Mouse (Mus musculus) left cerebral cortex, adult 11 months (tissue): ENCODE measurements around the gene Mad1l1.

Experiments
- DNase-seq: peaks from one replicate; pipeline ENCODE4 v3.0.0; 2022; ENCODE audit warnings: low spot score

The Mad1l1 gene

DNA sequence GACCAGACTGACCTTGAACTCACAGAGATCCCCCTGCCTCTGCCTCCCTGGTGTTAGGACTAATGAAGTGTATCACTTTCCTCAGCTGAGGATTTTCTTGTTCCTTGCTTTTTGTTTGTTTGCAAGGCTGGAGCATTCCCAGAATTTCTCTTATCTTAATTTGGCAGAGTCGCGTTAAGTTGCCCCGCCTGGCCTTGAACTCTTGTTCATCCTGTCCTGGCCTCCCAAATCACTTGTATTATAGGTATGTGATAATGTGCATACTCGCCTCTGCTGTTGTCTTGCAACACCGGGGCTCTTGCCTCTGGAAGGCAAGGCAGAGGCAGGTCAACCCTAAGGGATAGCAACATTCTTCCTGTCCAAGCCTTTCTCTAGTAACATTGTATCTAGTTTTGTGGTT lies 2.7 kb upstream of the Mad1l1 start:
- DNase-seq = no peak

DNA sequence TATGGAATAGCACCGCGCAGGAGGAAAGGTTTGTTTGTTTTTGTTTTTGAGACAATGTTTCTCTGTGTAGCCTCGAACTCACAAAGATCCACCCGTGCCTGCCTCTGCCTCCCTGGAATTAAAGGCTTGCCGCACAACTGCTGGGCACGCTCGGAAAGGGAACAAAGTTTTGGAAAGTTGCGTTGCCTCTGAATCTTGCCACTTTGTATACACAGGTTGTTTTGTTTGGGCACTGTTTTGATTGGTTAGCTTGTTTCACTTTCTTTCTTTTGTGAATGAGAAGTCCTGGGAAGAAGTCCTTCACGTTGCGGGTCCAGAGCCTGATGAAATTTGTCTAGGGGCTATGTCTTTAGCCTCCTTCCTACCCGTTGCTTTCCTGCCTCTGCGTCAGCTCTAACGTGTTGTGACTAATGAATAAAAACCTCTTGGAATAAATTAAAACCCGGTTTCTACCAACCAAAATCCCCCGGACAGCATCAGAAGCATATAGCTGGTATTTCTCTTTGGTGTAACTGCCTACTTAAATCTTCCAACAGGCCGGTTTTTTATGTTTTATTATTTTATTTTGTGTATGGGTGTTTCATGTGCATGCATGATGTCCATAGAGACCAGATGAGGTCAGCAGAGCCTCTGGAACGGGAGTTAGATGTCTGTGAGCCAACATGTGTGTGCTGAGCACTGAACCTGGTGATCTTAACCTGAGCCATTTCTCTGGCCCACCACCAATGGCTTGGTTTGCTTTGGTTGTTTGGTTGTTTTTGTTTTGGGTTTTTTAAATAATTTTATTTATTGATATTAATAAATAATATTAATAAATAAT lies 614 bp upstream of the Mad1l1 start:
- DNase-seq = no peak

DNA sequence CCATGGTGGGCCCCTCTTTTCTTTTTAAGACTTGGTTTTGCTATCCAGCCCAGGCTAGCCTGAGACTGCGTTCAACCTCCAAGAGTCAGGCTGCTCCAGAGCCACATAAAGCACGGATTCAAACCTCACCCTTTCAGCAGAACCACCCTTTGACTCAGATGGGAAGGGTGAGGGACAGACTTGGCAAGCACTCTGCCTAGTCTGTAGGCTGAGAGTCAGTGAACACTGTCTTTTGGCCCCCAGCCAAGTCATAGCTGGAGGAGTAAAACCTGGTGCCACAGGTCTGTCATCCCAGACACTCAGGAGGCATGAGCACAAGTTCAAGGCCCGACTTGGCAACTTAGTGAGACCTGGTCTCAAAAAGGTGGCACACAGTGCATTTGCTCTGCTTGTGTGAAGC lies 4.6 kb downstream of the Mad1l1 start:
- DNase-seq = no peak

DNA sequence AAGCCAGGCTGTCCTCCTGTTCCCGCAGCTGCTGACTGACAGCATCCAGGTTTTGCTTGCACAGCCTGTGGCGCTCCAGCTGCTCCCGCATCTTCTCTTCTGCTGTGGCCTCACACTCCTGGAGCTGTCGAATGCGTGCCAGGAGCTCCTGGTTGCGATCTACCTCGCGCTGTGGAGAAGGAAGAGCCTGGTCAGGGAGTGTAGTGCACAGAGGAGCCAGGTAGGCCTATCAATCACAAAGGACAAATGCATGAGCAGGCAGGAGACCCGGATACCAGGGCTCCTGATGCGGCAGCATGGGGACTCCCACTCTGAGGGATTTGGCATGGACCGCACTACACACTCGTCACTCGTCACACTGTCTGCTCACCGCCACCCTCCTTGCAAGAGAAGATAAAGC lies 13.8 kb downstream of the Mad1l1 start:
- no peak for DNase-seq

DNA sequence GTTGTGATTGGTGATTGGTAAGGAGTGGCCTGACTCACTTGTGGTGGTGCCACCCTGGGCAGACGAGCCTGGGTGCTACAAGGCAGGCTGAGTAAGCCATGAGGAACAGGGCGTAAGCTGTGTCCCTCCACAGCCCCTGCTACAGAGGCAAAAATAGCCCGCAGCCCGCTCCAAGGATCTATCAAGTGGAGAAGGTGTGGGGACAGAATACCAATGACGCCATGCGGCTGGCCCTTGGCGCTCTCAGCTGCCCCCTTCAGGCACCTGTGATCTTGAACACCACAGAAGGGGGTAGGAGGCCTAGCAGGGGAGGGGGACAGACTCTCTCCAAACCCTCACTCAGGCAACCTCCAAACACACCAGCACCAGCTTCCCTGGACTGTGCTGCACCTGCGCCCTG lies 15.3 kb downstream of the Mad1l1 start:
- DNase-seq = no peak

DNA sequence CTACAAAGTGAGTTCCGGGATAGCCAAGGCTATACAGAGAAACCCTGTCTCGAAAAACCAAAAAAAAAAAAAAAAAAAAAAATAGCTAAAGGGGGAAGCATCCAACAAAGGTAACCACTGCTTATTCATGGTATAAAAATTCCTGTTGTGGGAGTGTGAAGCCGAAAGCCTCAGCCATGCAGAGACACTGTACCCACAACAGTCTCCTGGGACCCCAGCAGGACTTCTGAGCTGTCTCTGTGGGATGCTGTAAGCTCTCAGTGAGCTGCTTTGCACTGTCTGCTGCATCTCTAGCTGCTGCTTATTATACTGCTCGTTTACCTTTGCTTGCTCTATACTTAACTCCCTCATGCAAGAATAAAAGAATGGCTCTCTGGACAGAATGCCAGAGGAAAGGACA lies 23.1 kb downstream of the Mad1l1 start:
- DNase-seq = no peak

DNA sequence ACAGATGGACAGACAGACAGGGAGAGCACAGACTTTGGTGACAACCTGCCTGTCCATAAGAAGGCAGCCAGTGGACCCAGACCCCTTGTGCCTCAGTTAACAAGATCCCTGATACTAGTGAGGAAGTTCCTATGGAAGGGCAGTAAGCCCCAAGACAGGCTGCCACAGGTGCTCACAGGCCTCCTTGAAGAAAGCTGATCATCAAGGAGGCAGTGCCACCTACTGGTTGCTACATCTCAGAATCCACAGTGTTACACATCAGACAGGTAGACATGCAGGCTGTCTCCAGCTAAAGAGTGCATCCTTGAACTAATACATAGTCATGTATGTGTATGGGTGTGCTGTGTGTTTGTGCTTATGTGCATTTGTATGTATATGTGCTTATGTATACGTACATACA lies 29.2 kb downstream of the Mad1l1 start:
- peak; percentile 61 for DNase-seq

DNA sequence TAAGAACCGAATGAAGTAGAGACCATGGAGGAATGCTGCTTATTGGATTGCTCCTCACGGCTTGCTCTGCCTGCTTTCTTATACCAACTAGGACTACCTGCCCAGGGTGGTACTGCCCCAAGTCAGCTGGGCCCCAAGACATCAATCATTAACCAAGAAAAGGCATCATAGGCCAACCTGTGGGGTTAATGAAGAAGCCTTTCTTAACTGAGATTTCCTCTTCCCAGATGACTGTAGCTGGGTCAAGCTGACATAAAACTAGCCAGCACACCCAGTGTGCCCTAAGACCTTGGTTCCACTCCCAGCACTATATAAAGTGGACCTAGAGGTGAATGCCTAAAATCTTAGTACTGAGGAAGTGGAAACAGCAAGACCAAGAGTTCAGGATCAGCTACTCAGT lies 32.2 kb downstream of the Mad1l1 start:
- no peak for DNase-seq

DNA sequence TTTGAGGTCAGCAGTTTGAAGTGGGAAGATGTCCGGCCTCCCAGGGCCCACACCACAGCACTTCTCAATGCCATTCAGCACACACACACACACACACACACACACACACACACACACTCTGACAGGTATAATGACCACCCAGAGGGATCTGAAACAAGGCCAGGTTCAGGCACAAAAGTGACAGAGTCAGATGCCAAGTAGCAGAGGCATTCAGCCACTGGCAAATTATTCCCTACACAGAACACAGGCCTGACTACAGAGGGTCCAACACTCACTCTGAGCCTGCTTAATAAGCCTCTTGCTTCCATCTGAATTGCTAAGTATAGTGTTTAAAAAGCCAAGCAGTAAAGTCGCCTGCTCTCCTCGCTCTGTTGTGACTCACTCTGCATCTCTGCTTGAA lies 33.1 kb downstream of the Mad1l1 start:
- DNase-seq = no peak

DNA sequence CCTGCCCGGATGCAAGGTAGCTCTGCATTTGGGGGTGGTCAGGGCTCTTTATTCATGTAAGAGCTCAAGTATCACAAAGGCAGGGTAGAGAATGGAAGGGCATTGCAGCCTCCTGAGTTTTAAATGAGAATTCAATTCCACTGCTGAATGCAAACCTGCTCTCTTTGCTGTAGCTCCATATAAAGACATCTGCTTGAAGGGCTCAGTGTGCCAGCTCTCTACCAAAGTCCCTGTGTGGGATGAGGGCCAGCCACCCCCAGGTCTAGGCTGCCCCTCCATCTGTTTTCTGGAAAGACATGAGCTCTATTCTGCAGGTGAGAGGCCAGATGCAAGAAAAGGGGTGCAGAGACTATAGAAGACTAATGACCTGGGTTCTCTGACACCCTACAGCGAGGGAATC lies 36.6 kb downstream of the Mad1l1 start:
- no peak for DNase-seq

DNA sequence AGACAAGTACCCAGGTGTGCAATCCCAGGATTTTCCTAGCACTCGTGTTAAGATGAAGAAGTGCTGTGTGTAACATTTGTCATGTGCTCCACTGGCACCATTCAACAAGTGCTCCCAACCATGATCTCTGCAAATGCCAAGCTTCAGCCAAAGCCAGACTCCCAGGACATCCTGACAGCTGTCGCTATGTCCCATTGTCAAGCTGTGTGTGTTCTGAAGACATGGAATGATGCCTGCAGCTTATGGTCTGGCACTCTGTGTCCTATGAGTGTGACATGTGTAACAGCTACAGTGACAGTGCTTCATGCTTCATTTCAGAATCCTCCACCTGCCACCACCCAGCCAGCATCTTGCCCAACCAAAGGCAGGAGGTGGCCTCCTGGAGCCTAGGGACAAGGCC lies 37.3 kb downstream of the Mad1l1 start:
- DNase-seq = no peak

DNA sequence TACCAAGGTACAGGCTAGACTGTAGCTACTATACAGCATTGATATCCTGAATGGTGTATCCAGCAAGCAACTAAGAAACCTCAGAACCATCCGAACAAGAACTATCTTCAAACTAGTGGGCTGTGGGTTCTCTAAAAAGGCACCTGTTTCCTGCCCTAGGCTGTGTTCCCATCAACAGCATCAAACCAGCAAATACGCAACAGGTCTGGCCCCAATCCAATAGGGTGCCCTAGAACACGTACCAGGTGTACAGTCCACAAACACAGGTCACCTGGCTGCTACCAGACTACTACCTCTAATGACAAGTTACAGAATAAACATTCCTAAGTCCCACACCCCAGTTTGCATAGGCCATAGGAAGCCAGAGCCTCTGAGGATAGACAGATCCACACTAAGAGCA lies 38.5 kb downstream of the Mad1l1 start:
- no peak for DNase-seq

DNA sequence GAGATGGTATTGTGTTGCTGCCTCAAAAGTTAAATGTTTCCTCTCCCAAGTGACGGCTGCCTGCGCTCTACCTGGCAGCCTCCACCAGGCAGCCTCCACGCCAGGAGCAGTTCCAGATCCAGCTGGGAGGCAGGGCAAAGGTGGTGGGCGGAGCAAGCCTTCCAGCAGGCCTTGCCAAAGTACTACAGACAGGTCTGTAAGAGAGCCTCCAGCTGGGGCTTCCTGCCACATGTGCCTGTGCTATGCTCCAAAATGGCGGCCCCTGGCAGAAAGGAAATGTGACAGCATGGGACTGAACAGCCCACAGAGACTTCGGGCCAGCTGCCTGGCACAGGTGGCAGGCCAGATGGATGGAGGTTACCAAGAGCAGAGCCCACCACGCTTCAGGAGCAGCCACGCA lies 39.0 kb downstream of the Mad1l1 start:
- no peak for DNase-seq

DNA sequence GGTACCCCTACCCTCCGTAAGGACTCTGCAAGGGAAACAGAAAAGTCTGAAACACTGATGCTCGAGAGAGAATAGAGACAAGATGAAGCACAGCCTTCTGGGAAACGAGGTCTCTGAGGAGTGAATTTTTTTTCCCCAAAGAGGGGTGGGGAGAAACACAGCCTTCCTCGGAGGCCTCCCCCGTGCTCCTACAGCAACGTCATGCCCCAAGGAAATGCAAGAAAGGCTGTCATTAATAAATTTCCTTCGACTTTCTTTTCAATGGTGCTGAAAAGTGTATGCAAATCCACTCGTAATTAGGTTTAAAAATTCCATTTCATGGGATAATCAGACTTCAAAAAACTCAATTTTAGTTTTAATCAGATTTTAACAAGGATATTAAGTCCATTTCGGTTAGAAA lies 41.1 kb downstream of the Mad1l1 start:
- no peak for DNase-seq

DNA sequence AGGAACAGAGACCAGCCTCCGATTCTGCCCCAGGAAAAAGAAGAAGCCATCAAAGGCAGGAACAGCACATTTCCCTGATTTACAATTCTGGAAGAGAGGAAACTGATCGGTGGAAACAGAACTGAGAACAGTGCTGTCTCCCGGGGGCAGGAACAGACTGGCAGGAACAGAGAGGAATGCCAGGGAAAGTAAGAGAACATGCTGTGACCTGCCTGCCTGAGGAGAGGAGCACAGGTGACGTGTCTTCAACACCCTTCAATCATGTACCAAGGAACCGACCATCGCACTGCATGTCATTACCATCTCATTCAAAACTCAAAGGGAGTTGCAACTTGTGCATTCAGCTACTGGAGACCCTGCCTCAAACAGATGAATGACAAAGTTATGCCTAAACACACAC lies 44.6 kb downstream of the Mad1l1 start:
- DNase-seq = no peak

DNA sequence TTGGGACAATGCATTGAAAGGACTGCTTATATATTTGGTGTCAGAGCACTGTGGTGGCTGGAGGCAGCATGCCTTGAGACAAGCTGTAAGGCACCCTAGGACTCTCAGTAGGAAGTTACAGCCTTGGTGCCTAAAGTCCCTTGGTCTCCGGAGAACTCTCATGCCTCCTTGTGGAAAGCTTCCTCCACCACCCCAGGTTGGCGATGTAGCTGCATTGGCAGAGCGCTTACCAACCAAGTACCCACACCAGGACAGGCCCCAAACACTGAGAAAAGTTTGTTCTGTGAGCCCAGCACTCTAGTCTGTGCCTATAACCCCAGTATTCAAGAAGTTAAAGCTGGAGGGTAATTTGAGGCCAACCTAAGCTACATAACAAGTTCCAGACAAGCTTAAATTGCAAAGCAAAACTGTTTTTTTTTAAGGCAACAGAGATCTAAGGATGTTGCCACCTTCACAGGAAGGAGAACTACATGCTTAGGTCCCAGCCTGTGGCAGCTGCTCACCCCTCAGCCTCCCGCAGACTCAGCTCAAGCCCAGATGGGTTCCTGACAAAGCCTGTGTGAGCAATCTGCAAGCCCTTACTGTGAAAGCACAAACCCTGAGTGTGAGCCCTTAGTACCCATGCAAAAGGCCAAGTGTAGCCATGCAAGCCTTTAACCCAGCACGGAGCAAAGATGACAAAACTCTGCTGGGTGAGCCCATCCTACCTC lies 50.2 kb downstream of the Mad1l1 start:
- no peak for DNase-seq

DNA sequence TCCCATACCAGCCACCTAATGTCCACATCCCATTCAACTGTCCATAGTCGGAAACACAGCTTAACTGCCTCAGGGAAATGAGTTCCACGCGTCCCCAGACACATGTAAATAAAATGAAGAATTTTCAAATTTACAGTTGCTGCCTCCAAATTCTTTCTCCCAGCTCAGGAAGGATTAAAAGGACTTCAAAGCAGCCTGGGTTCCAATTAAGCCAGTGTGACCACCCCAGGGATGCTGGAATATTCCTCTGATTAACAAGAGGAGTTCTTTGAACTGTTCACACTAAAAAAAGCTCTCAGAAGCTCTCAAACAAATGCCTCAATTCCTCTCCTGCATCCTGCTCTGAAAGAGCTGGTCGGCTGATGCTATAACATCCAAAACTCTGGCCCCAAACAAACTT lies 53.0 kb downstream of the Mad1l1 start:
- no peak for DNase-seq

DNA sequence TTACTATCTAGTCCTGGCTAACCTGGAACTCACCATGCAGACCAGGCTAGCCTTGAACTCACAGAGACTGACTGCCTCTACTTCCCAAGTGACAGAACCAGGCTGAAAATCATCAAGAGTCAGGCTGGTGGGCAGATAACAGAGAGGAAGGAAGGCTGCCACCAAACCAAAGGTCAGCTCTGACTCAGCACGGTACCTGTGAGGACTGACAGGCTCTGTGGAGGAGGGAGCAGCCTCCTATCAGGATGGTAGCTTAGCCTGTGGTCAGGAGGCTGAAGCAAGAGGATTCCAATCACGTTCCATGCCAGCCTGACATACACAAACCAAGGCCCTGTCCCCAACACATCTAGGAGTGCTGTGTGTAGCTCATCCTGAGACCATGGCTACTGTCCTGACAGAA lies 54.3 kb downstream of the Mad1l1 start:
- DNase-seq = no peak

DNA sequence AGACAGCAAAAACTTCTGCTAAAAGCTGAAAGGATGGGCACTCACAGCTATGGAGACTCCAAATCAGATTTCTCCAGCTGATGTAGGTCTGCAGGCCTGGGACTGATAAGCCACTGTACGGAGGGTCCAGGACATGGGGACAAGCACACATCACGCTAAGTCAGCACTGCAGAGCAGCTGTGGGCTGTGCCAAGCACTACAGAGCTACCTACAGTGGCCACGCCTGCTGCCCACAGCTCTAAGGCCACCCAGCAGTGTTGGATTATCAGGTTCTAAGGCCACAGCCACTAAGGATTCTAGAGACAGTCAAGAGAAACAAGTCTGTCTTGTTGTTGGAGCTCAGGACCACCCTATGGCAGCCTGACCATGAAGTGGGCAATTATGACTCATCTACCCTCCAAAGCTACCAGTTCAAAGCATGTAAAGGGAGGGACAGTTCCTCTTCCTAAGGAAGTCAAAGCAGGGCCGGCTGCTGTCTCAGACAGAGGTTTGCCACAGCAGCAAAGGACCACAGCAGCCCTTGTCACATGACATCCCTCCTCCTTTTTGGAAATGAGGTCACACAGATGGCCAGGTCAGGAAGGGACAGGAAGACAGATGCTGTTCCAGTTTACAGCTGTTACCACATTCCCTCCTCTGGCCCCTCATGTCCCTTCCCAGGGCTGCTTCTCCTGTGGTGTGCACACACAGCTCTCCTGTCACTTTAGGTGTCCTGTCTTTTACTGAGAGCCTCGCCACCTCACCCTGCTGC lies 56.4 kb downstream of the Mad1l1 start:
- DNase-seq = no peak

DNA sequence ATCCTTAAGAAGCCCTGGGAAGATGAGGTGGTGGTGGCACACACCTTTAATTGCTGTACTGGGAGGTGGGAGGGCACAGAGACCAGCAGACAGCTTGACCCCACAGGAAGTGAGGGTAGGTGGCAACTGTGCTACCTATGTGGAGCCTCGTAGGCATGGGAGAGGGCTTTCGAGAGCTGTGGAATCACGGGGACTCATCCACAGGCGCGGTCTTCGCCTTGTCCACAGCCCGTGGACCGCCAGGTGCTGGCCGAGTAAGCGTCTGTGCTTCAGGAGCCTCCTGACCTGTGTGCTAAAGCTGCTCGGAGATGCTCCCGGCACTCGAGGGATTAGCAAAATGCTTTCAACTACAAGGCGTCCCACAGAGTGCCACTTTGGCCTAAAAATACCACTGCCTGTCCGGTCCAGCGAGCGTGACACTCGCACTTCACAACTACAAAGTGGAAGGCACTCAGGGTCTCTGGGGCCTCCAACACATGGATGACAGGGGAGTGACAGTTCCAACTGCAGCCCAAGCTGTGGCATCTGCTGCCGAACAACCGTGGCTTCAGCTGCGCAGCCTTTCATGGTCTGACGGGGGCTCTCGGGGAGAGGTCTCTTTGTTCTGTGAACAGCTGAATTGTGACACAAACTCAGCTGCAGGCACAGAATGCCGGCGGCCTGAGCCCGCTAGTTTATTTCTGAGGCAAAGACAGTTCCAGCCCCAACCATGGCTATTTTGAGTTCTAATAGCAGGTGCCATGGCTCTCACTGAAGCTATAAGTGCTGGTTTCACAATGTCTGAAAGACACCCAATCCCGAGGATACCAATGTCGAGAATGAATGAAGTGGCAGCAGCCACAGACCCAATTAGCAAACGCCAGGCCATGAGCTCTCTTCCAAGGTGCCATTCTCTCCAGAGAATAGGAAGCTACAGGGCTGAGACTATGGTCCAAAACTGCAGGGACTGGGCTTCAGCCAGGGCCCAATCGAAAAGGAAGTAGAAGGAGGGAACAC lies 57.3 kb downstream of the Mad1l1 start:
- DNase-seq = no peak

DNA sequence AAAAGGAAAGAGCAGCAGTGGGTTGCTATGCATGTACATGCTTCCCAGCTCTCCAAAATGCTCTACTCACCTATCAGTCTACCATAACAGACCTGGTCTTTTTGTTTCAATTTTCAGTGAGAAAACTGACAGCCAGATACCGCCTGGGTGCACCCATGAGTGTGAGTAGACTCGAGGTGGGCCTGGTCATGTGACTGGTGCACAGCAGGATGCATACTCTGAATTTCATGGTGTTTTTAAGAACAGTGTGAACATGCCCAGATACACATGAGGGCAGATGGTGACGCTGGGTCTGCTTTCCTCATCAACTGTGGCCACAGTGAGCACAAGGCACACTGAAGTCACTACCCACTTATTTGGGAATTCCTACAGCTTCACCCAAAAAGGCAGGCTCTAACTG lies 59.0 kb downstream of the Mad1l1 start:
- no peak for DNase-seq

DNA sequence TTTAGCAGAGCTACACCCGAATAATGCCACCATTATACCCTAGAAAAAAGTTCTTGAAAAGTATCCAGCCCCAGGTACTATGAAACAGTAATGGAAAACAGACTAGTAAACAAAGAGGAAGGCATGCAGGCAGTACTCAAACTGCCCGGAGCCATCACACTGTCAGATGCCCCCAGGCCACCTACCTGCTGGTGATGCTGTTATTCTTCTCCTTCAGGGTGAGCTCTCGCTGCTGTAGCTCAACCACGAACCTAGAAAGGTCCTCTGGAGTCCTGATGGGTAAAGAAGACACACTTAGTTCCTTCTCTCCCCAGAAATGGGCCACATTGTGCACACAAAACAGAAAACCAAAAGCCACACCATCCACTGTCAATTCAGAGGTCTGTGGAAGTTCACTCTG lies 60.0 kb downstream of the Mad1l1 start:
- DNase-seq = no peak
